Mouse (Mus musculus) heart, embryonic 11.5 days (tissue): ENCODE data around the gene Phex. TPM values are rescaled to one million over a fixed set of nuclear protein-coding genes. Genes with fewer than 3 reads are reported as not detected.

ENCODE experiments used
- ATAC-seq: fragments of 200-750 bp; cut with Nextera tagmentation; replicated peaks from 2 replicates; pipeline ENCODE4 v1.8.0; 2017; ENCODE audit warnings: moderate library complexity; ENCODE audit not compliant: insufficient number of reproducible peaks, low FRiP score, low TSS enrichment
- H3K27ac ChIP-seq: fragments of 300-500 bp; sonication (generic); 2 replicates; pipeline ENCODE4 v1.5.1; 2014; ENCODE audit warnings: mild to moderate bottlenecking, low read depth, low read length
- H3K27me3 ChIP-seq: fragments of 300-500 bp; sonication (generic); 2 replicates; pipeline ENCODE4 v1.6.1; 2014; ENCODE audit warnings: mild to moderate bottlenecking, low read length, mixed read lengths; ENCODE audit not compliant: control insufficient read depth, insufficient read depth
- H3K36me3 ChIP-seq: fragments of 300-500 bp; sonication (generic); 2 replicates; pipeline ENCODE4 v1.6.1; 2014; ENCODE audit warnings: mild to moderate bottlenecking, low read length, moderate library complexity, mixed read lengths; ENCODE audit not compliant: control insufficient read depth, insufficient read depth
- H3K4me1 ChIP-seq: fragments of 300-500 bp; sonication (generic); 2 replicates; pipeline ENCODE4 v1.6.1; 2014; ENCODE audit warnings: low read length; ENCODE audit not compliant: control insufficient read depth, insufficient read depth
- H3K4me2 ChIP-seq: fragments of 300-500 bp; sonication (generic); 2 replicates; pipeline ENCODE4 v1.6.1; 2014; ENCODE audit warnings: mild to moderate bottlenecking, moderate library complexity
- H3K4me3 ChIP-seq: fragments of 300-500 bp; sonication (generic); 2 replicates; pipeline ENCODE4 v1.5.1; 2014; ENCODE audit warnings: low read depth, low read length
- H3K9ac ChIP-seq: fragments of 300-500 bp; sonication (generic); 2 replicates; pipeline ENCODE4 v1.6.1; 2014; ENCODE audit warnings: mild to moderate bottlenecking, low read depth, low read length, moderate library complexity
- H3K9me3 ChIP-seq: fragments of 300-500 bp; sonication (generic); replicated peaks from 2 replicates; pipeline ENCODE4 v1.6.1; 2016; ENCODE audit warnings: low read length; ENCODE audit not compliant: control insufficient read depth
- WGBS: fragments of 180-500 bp; shearing (Covaris S2); extraction: QIAGEN DNeasy Blood & Tissue Kit; methylation state at CpG from one replicate; pipeline ENCODE4 v1.1.7; 2014; ENCODE audit not compliant: insufficient replicate concordance; 5-methylcytosine and 5-hydroxymethylcytosine counted together
- polyA plus RNA-seq: library from polyadenylated mRNA; unstranded; fragments of >200 nt; fragmentation: Nextera tagmentation; extraction: Ambion mirVana; gene quantifications from 2 replicates; pipeline ENCODE4 v1.2.1, GENCODE M21; 2014

The Phex gene
- polyA plus RNA-seq, result 0.20 and 0.33 TPM in 2 replicates

DNA sequence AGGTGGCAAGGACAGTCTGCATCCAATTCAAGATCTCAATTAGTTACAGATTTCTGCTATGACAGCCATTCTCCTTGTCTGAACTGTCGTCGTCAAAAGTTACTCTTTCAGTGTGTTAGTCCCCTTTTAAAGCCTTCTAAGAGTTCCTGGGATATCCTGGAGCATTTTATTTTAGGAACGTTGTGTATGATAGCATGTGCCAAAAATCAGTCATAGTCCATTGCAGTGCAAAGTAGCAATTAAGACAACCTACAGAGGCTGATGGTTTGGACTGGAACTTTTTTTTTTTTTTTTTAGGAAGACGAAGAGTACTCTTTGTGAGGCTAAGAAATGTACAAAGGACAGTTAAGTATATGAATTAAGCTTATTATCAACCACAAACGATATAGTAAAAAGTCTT is at the start of gene Phex:
Gene Phex (minus strand): TSS at position 101 of the 400 bp plus-strand sequence.
- Histone ChIP-seq H3K4me2 (no peak within 1 kb of the TSS), H3K9ac (no peak within 1 kb of the TSS), H3K4me1 (no peaks in the 10 kb centered on the region), H3K9me3 (no peaks in the 10 kb centered on the region), H3K36me3 (no peaks in the 10 kb centered on the region), H3K27me3 (no peaks in the 10 kb centered on the region), H3K27ac (no peak within 1 kb of the TSS), H3K4me3 (no peak within 1 kb of the TSS)
- WGBS, result 60% methylated on average over 5 of the region's 5 CpGs
- no peak for ATAC-seq

DNA sequence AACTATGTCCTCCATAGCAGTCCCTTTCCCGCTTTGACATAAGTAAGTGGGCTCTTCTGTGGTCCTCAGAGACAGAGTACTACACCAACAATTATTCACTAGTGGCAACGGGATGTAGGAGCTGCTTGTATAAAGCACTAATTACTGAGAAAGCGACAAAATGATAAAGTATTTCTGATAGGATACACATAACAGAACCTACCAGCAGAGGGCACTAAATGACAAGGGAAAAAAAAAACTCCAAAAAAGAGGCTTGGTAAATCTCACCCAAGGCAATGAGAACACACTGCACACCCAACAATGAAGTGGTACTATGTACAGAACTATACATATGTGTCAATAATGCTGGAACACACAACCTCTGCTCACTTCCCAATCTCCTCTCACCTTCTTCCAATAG is 47.6 kb upstream of the Phex start:
- H3K36me3 ChIP-seq, result no peaks in the 10 kb centered on the region
- H3K4me3 ChIP-seq, result no peak overlapping the region
- H3K27ac ChIP-seq, result no peak overlapping the region
- no peaks in the 10 kb centered on the region for H3K27me3 ChIP-seq
- ATAC-seq, result no peak
- no peaks in the 10 kb centered on the region for H3K4me1 ChIP-seq
- H3K4me2 ChIP-seq, result no peak overlapping the region
- 77% methylated on average over 3 of the region's 3 CpGs for WGBS
- H3K9me3 ChIP-seq, result no peaks in the 10 kb centered on the region
- no peak overlapping the region for H3K9ac ChIP-seq

DNA sequence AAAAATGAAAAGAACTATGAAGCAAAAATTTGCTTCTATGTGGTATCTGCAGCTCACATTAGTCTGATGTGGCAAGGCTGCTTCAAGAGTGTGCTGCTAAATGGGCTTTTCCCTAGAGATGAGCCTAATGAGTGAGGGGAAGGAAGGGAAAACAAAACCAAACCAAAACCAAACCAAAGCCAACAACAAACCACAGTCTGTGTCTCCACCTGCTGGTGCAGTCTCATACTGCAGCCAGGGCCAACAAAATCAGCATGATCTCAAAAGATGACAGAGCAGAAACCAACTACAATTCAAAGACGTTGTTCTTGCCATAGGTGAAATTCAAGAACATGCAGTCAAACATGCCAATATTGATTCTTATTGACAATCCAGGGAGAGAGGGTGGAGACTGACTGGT is 39.3 kb upstream of the Phex start:
- Histone ChIP-seq H3K27ac (no peak overlapping the region), H3K27me3 (no peaks in the 10 kb centered on the region), H3K4me1 (no peaks in the 10 kb centered on the region), H3K9ac (no peak overlapping the region), H3K36me3 (0 out of 2 replicates have a peak, but pooled peaks cover 2% of the 10 kb centered on the region), H3K9me3 (no peaks in the 10 kb centered on the region), H3K4me3 (no peak overlapping the region), H3K4me2 (no peak overlapping the region)
- 36% methylated on average over 1 of the region's 1 CpGs for WGBS
- ATAC-seq, result no peak

DNA sequence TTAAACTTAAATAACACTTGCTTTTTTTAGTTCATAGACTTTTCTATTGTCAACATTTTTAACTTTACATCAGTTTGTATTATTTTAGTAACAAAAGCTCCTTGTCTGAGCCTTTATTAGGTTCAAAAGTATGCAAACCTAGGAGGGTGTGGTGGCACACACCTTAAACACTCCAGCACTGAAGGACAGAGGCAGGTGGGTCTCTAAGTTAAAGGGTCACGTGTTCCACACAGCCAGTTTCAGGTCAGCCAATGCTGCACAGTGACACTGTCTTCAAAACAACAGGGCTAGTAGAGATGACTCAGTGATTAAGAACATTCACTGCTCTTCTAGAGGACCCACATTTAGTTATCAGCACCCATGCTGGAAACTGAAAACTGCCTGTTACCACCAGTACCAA is 33.9 kb upstream of the Phex start:
- no peaks in the 10 kb centered on the region for H3K36me3 ChIP-seq
- H3K4me2 ChIP-seq, result no peak overlapping the region
- no peaks in the 10 kb centered on the region for H3K9me3 ChIP-seq
- no peak overlapping the region for H3K9ac ChIP-seq
- no peak for ATAC-seq
- H3K4me1 ChIP-seq, result no peaks in the 10 kb centered on the region
- 85% methylated on average over 1 of the region's 1 CpGs for WGBS
- H3K4me3 ChIP-seq, result no peak overlapping the region
- H3K27ac ChIP-seq, result no peak overlapping the region
- H3K27me3 ChIP-seq, result no peaks in the 10 kb centered on the region

DNA sequence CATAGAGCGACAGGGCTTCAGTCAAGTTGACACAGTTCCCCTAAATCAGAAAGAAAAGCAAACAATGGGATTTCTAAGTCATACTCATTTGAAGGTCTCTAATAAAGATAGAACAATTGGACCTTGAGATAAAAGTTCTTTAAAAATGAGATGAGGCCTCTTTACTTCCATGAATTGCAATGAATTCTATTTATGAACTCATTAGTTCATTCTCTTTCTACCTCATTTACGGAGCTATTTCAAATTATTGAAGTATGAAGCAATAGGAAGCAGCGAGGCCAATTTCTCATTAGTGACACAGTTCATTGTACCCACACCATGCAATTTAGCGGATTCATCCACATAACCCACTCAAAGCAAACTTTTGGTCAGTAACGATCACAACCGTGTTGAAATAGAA is 32.3 kb upstream of the Phex start:
- H3K27ac ChIP-seq, result no peak overlapping the region
- no peak overlapping the region for H3K4me2 ChIP-seq
- H3K9ac ChIP-seq, result no peak overlapping the region
- no peaks in the 10 kb centered on the region; the same call in 1 of the 2 replicates for H3K36me3 ChIP-seq
- ATAC-seq, result no peak
- H3K27me3 ChIP-seq, result no peaks in the 10 kb centered on the region
- H3K4me1 ChIP-seq, result no peaks in the 10 kb centered on the region
- 85% methylated on average over 6 of the region's 6 CpGs for WGBS
- no peak overlapping the region for H3K4me3 ChIP-seq
- H3K9me3 ChIP-seq, result no peaks in the 10 kb centered on the region

DNA sequence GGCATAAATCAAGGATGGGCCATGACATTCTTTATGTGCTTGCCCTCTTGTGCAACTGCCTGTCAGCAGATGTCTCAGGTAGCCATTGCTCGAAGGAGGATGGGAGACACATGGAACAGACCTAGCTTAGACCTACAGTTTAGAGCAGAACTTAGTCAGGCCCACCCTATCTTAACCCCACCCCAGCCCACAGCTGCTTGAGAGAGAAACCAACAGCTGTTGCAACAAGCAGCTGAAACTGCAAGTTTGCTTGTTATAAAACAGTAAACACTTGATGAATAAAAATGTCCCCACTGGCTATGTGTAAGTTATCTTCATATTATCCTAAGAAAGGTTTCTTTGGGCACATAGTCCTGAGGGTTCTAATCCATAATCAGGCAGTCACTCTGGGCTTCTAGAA is 19.7 kb upstream of the Phex start:
- H3K27me3 ChIP-seq, result no peaks in the 10 kb centered on the region
- WGBS, result 69% methylated on average over 1 of the region's 1 CpGs
- no peak overlapping the region for H3K4me3 ChIP-seq
- no peak for ATAC-seq
- no peaks in the 10 kb centered on the region for H3K9me3 ChIP-seq
- no peak overlapping the region for H3K27ac ChIP-seq
- H3K9ac ChIP-seq, result no peak overlapping the region
- H3K4me2 ChIP-seq, result no peak overlapping the region
- H3K4me1 ChIP-seq, result no peaks in the 10 kb centered on the region
- no peaks in the 10 kb centered on the region for H3K36me3 ChIP-seq

DNA sequence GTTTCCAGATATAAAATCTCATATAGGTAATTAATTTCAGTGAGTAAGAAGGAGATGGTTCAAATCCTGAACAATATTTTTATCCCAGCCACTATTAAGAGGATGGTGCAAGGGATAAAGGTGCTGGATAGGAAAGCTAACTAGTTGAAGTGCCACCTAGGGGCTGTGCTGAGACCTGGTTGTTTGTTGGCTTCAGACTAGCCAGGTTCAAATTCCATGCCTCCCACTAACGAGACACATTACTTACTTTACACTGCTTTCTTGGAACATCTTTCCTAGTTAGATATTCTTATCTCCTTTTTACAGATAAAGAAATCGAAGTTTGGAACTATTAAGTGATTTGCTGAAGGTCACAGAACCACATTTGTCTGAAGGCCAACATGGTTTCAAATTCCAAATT is 4.3 kb upstream of the Phex start:
- Histone ChIP-seq H3K27me3 (no peaks in the 10 kb centered on the region), H3K9ac (no peak overlapping the region), H3K4me3 (no peak overlapping the region), H3K9me3 (no peaks in the 10 kb centered on the region), H3K4me2 (no peak overlapping the region), H3K36me3 (no peaks in the 10 kb centered on the region), H3K4me1 (no peaks in the 10 kb centered on the region), H3K27ac (no peak overlapping the region)
- ATAC-seq, result no peak
- WGBS, result 29% methylated on average over 2 of the region's 2 CpGs

DNA sequence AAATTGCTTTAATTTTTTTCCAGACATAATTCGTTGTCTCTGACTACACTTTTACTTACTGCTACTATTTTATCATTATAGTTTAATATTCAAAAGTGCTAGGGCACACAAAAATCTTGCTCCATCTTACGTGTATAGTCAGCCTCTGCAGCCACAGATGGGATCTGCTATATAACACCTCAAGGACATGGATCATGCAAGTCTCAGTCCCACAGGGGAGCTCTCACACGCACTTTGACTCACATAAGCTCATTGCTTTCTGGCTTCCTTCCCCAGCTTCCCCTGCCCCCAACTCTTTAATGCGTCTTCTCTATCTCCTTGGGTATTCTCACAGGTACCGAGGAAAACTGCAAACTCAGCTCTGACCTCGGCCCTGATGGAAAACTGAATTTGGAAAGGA is 10.2 kb downstream of the Phex start:
- Histone ChIP-seq H3K4me3 (no peak overlapping the region), H3K27ac (no peak overlapping the region), H3K9me3 (no peaks in the 10 kb centered on the region), H3K9ac (no peak overlapping the region), H3K27me3 (no peaks in the 10 kb centered on the region), H3K4me2 (no peak overlapping the region), H3K36me3 (no peaks in the 10 kb centered on the region), H3K4me1 (no peaks in the 10 kb centered on the region)
- WGBS, result 69% methylated on average over 6 of the region's 6 CpGs
- ATAC-seq, result no peak

DNA sequence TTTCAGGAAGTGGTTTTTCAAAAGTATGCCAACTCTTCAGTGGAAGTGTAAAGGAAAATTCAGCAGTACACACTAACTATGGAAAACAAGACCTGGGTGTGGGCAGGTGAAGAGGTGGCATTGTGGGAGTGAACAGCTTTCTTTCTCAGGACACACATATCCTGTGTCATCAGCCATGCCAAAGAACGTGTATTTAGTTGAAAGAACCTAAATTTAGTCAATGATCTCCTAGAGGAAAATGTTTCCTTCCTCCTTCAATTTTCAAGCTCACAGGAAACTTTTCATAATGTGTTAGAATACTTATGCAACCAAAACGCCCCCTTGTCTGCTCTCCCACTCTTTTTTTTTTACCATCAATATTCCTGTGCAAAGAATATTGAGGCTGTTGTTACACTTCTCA is 23.9 kb downstream of the Phex start:
- ATAC-seq, result no peak
- Histone ChIP-seq H3K4me3 (no peak overlapping the region), H3K36me3 (no peaks in the 10 kb centered on the region), H3K4me2 (no peak overlapping the region), H3K27ac (no peak overlapping the region), H3K27me3 (no peaks in the 10 kb centered on the region), H3K4me1 (no peaks in the 10 kb centered on the region), H3K9me3 (no peaks in the 10 kb centered on the region), H3K9ac (no peak overlapping the region)
- 63% methylated on average over 2 of the region's 2 CpGs for WGBS
